In genomic region chr7:4925441-4926381, GRCm38 (mm10) we compare ENCODE assay signal across 8 mouse cellular contexts. TPM values are rescaled to one million over a fixed set of nuclear protein-coding genes. Genes with fewer than 3 reads are reported as not detected.
DNase-seq lines count a peak whose midpoint lies in the region; ATAC-seq and TF ChIP-seq lines count a peak whose summit lies in the region.

Ssc5d (plus strand) TSS chr7:4925785.

- 10% methylated on average over 6 of the region's 6 CpGs for WGBS in forebrain, embryonic 13.5 days
- WGBS in lung, embryonic 16.5 days, result 11% methylated on average over 6 of the region's 6 CpGs
- WGBS in stomach, embryonic 14.5 days, result 10% methylated on average over 6 of the region's 6 CpGs

- peak within 1 kb of the TSS; percentile 74 for H3K4me2 ChIP-seq in forebrain, embryonic 13.5 days
- H3K4me2 ChIP-seq in lung, embryonic 16.5 days (ENCODE audit: low read depth, low read length), result peak within 1 kb of the TSS; percentile 54
- H3K4me2 ChIP-seq in stomach, embryonic 14.5 days (replicated peaks; ENCODE audit: low read depth, low read length), result peak within 1 kb of the TSS; percentile 19

- H3K4me3 ChIP-seq in testis, adult 2 months (ENCODE audit: control insufficient read depth, low read depth, low read length), result no peak within 1 kb of the TSS
- H3K4me3 ChIP-seq in forebrain, embryonic 13.5 days, result no peak within 1 kb of the TSS
- H3K4me3 ChIP-seq in lung, embryonic 16.5 days (ENCODE audit: low read length), result no peak within 1 kb of the TSS
- H3K4me3 ChIP-seq in stomach, embryonic 14.5 days (ENCODE audit: low read depth, low read length), result no peak within 1 kb of the TSS

- H3K9ac ChIP-seq in forebrain, embryonic 13.5 days, result peak within 1 kb of the TSS; percentile 73
- H3K9ac ChIP-seq in lung, embryonic 16.5 days (ENCODE audit: low read length), result no peak within 1 kb of the TSS; the same call in none of the 2 replicates
- no peak within 1 kb of the TSS for H3K9ac ChIP-seq in stomach, embryonic 14.5 days (replicated peaks; ENCODE audit: low read depth, low read length)

- H3K27ac ChIP-seq in testis, adult 2 months (ENCODE audit: control insufficient read depth, insufficient read depth, low read depth, low read length), result peak within 1 kb of the TSS; percentile 29; the same call in 1 of the 2 replicates
- H3K27ac ChIP-seq in forebrain, embryonic 13.5 days, result peak within 1 kb of the TSS; percentile 99
- peak within 1 kb of the TSS; percentile 92 for H3K27ac ChIP-seq in lung, embryonic 16.5 days (ENCODE audit: low read length)
- peak within 1 kb of the TSS; percentile 90 for H3K27ac ChIP-seq in stomach, embryonic 14.5 days (ENCODE audit: low read length)

- H3K27me3 ChIP-seq in testis, adult 2 months (ENCODE audit: control insufficient read depth, insufficient read depth, low read length), result no peaks in the 10 kb centered on the region
- H3K27me3 ChIP-seq in forebrain, embryonic 13.5 days, result no peaks in the 10 kb centered on the region
- no peaks in the 10 kb centered on the region for H3K27me3 ChIP-seq in lung, embryonic 16.5 days (ENCODE audit: control insufficient read depth, insufficient read depth, low read depth, low read length)
- H3K27me3 ChIP-seq in stomach, embryonic 14.5 days (ENCODE audit: control insufficient read depth, insufficient read depth, low read length), result no peaks in the 10 kb centered on the region

- H3K4me1 ChIP-seq in testis, adult 2 months (ENCODE audit: control insufficient read depth, insufficient read depth, low read length), result peaks cover 36% of the 10 kb centered on the region
- peaks cover 58% of the 10 kb centered on the region for H3K4me1 ChIP-seq in forebrain, embryonic 13.5 days
- H3K4me1 ChIP-seq in lung, embryonic 16.5 days (replicated peaks; ENCODE audit: control insufficient read depth, insufficient read depth, low read length), result peaks cover 37% of the 10 kb centered on the region
- H3K4me1 ChIP-seq in stomach, embryonic 14.5 days (ENCODE audit: control insufficient read depth, insufficient read depth, low read length), result peaks cover 52% of the 10 kb centered on the region

- no peak for TF ChIP-seq CTCF in testis, adult 2 months (IDR thresholded peaks at IDR 0.05; ENCODE audit: control insufficient read depth, insufficient read depth, insufficient replicate concordance, low read depth, low read length)

- no peaks in the 10 kb centered on the region for H3K9me3 ChIP-seq in forebrain, embryonic 13.5 days (replicated peaks)
- H3K9me3 ChIP-seq in lung, embryonic 16.5 days (ENCODE audit: control insufficient read depth, low read length), result no peaks in the 10 kb centered on the region
- H3K9me3 ChIP-seq in stomach, embryonic 14.5 days (ENCODE audit: control insufficient read depth, low read depth, low read length), result no peaks in the 10 kb centered on the region

- TF ChIP-seq POLR2A in testis, adult 2 months (IDR thresholded peaks at IDR 0.05; ENCODE audit: control insufficient read depth, low read depth, low read length), result no peak

- no peak for DNase-seq in testis, postnatal 14 days (ENCODE audit: low spot score)
- DNase-seq in heart, postnatal 14 days, result peak; percentile 65 to 66
- DNase-seq in natural killer cell, adult 2 months (ENCODE audit: low spot score in 2 of 2), result no peak

- no peaks in the 10 kb centered on the region for H3K36me3 ChIP-seq in testis, adult 2 months (ENCODE audit: control insufficient read depth, insufficient read depth, low read length)
- H3K36me3 ChIP-seq in forebrain, embryonic 13.5 days (ENCODE audit: poor library complexity, severe bottlenecking), result peaks cover 9% of the 10 kb centered on the region
- peaks cover 1% of the 10 kb centered on the region for H3K36me3 ChIP-seq in lung, embryonic 16.5 days (ENCODE audit: control insufficient read depth, insufficient read depth, low read length)
- H3K36me3 ChIP-seq in stomach, embryonic 14.5 days (ENCODE audit: control insufficient read depth, insufficient read depth, low read length), result peaks cover 9% of the 10 kb centered on the region; the same call in 1 of the 2 replicates

- intact Hi-C loops in heart, postnatal 14 days (cut with DNase I), result no loop called here

- ATAC-seq in forebrain, embryonic 13.5 days, result no peak
- peak; percentile 75 for ATAC-seq in lung, embryonic 16.5 days (ENCODE audit: low read depth)
- ATAC-seq in stomach, embryonic 14.5 days (ENCODE audit: insufficient number of reproducible peaks, insufficient read depth, low FRiP score, low read depth), result peak; percentile 38
- ATAC-seq in megakaryocyte progenitor cell, adult 5-6 weeks (replicated peaks; ENCODE audit: poor library complexity), result no peak

RNA-seq across cellular contexts. Expression of gene Ssc5d, which starts in this region (rescaled TPM):
- 0.94 and 1.9 TPM in 2 replicates for polyA plus RNA-seq in testis, adult 2 months (2012; rRNA removed)
- 0.23 and 0.30 TPM in 2 replicates for polyA plus RNA-seq in forebrain, embryonic 13.5 days (2015; fragmentation: Nextera tagmentation; extraction: Ambion mirVana)
- total RNA-seq in heart, postnatal 14 days (2021), result 1 to 10 TPM; 7.8 TPM
- 2.1 and 2.4 TPM in 2 replicates for polyA plus RNA-seq in lung, embryonic 16.5 days (2015; fragmentation: Nextera tagmentation; extraction: Ambion mirVana)
- 3.3 and 3.9 TPM in 2 replicates for polyA plus RNA-seq in stomach, embryonic 14.5 days (2014; fragmentation: Nextera tagmentation; extraction: Ambion mirVana)
- not detected in 2 replicates for total RNA-seq in megakaryocyte progenitor cell, adult 5-6 weeks (2015)
- 0.10 TPM in 1 of 2 replicates, not detected in the other for total RNA-seq in megakaryocyte progenitor cell, adult 5-6 weeks (2017)

Comparison
In these comparisons a context has a peak if more than half of its experiments do, and no peak if none do; other contexts are left out.
1. RNA of gene Ssc5d (total RNA-seq): 7.8 TPM in heart, postnatal 14 days; 0.10 TPM in megakaryocyte progenitor cell, adult 5-6 weeks; every median in the first group is over 4 times any median in the second.
2. H3K27ac ChIP-seq: peak in every context shown above with its lines; median percentile 99 in forebrain, embryonic 13.5 days; 92 in lung, embryonic 16.5 days; 90 in stomach, embryonic 14.5 days; 29 in testis, adult 2 months.
3. DNase-seq: peak in heart, postnatal 14 days (2 of 2); none in testis, postnatal 14 days (single experiment) and natural killer cell, adult 2 months (0 of 2).
4. ATAC-seq: peak in lung, embryonic 16.5 days (single experiment) and stomach, embryonic 14.5 days (single experiment); none in forebrain, embryonic 13.5 days (single experiment) and megakaryocyte progenitor cell, adult 5-6 weeks (single experiment).
5. H3K4me2 ChIP-seq: peak in every context shown above with its lines; median percentile 74 in forebrain, embryonic 13.5 days; 54 in lung, embryonic 16.5 days; 19 in stomach, embryonic 14.5 days.